Mouse (Mus musculus): ENCODE measurements at regions not wholly inside any gene's neighbourhood (a gene's known extent, or its start where the extent isn't known, plus 50 kb on each side); places are given as distances from the start of the nearest gene placed in this dataset.

DNA sequence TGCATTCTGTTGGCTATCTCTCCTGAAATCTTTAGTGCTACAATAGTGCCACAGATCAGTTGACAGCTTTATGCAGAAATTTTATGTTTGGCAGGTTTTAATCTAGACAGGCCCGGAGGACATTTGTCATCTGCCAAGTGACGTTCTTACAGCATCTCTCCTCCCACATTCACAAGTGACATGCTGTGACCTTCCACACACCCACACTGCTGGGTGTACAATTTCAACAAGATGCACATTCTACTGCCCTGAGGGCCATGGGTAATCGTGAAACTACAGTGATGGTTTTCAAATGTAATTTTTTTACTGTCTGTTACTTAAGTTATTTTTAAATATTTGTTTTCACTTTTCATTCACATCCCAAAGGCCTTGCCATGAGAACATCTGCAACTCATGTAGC lies 639.2 kb upstream of the Gm11114 start:
- 60% methylated on average over 3 of the region's 3 CpGs for WGBS
- H3K27me3 ChIP-seq: no peaks in the 10 kb centered on the region
- H3K4me1 ChIP-seq: no peaks in the 10 kb centered on the region
- ATAC-seq (ENCODE audit: low FRiP score): no peak
- H3K27ac ChIP-seq: no peak overlapping the region
- H3K9ac ChIP-seq: no peak overlapping the region
- H3K36me3 ChIP-seq: no peaks in the 10 kb centered on the region
- no peak overlapping the region for H3K4me3 ChIP-seq
- H3K4me2 ChIP-seq (replicated peaks): no peak overlapping the region
- no peaks in the 10 kb centered on the region for H3K9me3 ChIP-seq (replicated peaks)

DNA sequence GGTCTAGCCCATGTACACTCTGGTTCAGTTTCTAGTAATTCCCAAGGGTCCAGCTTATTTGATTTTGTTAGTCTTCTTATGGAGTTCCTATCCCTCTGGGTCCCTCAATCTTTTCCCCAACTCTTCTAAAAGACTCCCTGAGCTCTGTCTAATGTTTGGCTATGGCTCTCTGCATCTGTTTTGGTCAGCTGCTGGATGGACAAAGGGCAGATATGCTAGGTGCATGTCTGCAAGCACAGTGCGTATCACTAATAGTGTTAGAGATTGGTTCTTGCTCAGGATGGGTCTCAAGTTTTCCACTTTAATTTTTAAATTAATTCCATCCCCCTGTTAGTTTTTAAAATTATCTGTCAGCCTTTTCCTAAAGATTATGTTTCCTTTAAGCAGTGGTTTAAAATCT lies 634.2 kb upstream of the Gm11114 start:
- H3K9ac ChIP-seq: no peak overlapping the region
- H3K27ac ChIP-seq: no peak overlapping the region
- no peak overlapping the region for H3K4me3 ChIP-seq
- no peaks in the 10 kb centered on the region for H3K27me3 ChIP-seq
- no peak overlapping the region for H3K4me2 ChIP-seq (replicated peaks)
- H3K4me1 ChIP-seq: no peaks in the 10 kb centered on the region
- no peak for ATAC-seq (ENCODE audit: low FRiP score)
- H3K36me3 ChIP-seq: no peaks in the 10 kb centered on the region
- 96% methylated on average over 1 of the region's 1 CpGs for WGBS
- H3K9me3 ChIP-seq (replicated peaks): no peaks in the 10 kb centered on the region

DNA sequence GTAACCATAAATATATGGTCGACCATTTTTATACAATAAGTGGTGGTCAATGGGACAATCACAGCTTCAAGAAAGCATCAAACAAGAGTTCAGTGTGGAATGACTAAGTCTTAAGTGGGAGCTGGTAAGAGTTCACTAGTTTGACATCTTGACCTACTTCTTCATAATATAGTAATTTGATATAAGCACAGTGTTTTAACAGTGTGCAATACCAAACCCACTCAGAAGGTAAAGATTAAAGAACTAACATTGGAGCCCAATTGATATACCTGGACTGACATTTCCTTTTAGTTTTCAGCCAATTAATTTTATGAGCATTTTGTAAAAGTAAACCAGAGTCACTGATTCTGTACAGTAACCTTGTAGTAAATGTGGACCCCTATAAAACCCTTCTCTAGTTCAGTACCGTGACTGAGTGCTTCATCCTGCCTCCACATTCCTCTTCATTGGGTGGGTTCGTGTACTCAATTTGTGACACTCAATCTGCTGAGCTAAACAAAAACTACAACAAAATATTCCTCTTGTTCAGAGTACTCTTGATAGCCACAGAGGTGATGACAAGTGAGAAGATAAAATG lies 593.9 kb upstream of the Gm11114 start:
- WGBS: 80% methylated on average over 3 of the region's 3 CpGs
- H3K36me3 ChIP-seq: no peaks in the 10 kb centered on the region
- ATAC-seq (ENCODE audit: low FRiP score): no peak
- no peaks in the 10 kb centered on the region for H3K9me3 ChIP-seq (replicated peaks)
- H3K4me3 ChIP-seq: no peak overlapping the region
- H3K4me1 ChIP-seq: no peaks in the 10 kb centered on the region
- no peak overlapping the region for H3K9ac ChIP-seq
- H3K27me3 ChIP-seq: no peaks in the 10 kb centered on the region
- H3K27ac ChIP-seq: no peak overlapping the region
- H3K4me2 ChIP-seq (replicated peaks): no peak overlapping the region

DNA sequence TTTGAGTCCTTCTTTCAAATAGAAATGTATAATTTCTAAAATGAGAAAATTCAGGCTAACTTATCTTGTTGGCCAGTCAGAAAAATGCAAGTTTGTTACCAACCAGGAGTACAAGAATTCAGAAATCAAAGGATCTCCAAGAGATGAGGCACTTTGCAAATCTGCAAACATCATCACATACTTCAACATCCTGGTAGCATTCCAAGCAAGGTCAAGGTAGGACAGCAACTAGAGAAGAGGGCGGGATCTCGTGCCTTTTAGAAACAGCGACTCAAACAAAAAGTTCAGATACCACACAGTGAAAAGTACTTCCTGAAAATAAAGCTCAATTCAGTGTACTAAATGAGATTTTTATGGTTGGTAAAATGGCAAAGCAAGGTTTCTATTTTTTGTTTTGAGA lies 593.2 kb upstream of the Gm11114 start:
- no peak for ATAC-seq (ENCODE audit: low FRiP score)
- Histone ChIP-seq H3K36me3 (no peaks in the 10 kb centered on the region), H3K9me3 (replicated peaks) (no peaks in the 10 kb centered on the region), H3K27ac (no peak overlapping the region), H3K4me2 (replicated peaks) (no peak overlapping the region), H3K4me3 (no peak overlapping the region), H3K4me1 (no peaks in the 10 kb centered on the region), H3K9ac (no peak overlapping the region), H3K27me3 (no peaks in the 10 kb centered on the region)
- 88% methylated on average over 3 of the region's 3 CpGs for WGBS

DNA sequence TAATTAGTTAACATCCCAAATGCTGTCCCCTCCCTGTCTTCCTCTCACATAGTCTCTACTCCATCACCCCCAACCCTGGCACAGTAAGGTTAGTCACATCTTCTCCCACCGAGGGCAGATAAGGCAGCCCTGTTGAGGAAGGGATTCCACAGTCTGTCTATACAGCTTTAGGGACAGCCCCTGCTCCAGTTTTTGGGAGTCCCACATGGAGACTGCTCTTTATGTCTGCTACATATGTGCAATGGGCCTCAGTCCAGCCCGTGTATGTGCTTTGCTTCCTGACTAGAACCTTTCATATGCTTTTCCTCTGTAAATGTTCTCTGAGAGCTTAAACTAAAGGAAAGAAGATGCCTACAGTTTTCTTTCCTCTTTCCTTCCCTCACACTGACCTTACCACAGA lies 592.1 kb upstream of the Gm11114 start:
- no peak overlapping the region for H3K9ac ChIP-seq

DNA sequence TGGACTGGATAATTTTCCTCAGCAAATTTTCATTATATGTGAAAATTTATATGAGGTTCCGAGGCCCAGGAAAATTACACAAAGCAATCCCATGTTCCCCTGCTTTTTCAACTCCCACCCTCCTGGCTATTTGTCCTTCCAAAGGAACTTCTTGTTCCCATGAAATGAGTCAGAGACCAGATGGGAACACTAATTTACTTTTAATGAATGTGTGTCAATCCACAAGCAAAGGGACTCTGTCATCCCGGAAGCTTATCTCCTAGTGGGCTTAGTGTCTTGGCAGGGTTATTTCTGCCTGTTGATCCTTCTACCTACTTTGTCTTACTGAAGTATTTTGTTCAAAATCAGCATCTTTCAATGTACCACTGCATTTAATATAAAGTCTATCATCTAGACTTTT lies 573.3 kb upstream of the Gm11114 start:
- WGBS: 72% methylated on average over 2 of the region's 2 CpGs
- Histone ChIP-seq H3K9ac (no peak overlapping the region), H3K4me3 (no peak overlapping the region), H3K36me3 (no peaks in the 10 kb centered on the region), H3K4me1 (no peaks in the 10 kb centered on the region), H3K4me2 (replicated peaks) (no peak overlapping the region), H3K27ac (no peak overlapping the region), H3K9me3 (replicated peaks) (no peaks in the 10 kb centered on the region), H3K27me3 (no peaks in the 10 kb centered on the region)
- ATAC-seq (ENCODE audit: low FRiP score): no peak

More for the DNA sequence above, 592.1 kb upstream of the Gm11114 start:
- Histone ChIP-seq H3K4me2 (replicated peaks) (no peak overlapping the region), H3K9me3 (replicated peaks) (no peaks in the 10 kb centered on the region), H3K27me3 (no peaks in the 10 kb centered on the region), H3K27ac (no peak overlapping the region), H3K4me3 (no peak overlapping the region), H3K4me1 (no peaks in the 10 kb centered on the region), H3K36me3 (no peaks in the 10 kb centered on the region)
- WGBS: 89% methylated on average over 2 of the region's 2 CpGs
- no peak for ATAC-seq (ENCODE audit: low FRiP score)

DNA sequence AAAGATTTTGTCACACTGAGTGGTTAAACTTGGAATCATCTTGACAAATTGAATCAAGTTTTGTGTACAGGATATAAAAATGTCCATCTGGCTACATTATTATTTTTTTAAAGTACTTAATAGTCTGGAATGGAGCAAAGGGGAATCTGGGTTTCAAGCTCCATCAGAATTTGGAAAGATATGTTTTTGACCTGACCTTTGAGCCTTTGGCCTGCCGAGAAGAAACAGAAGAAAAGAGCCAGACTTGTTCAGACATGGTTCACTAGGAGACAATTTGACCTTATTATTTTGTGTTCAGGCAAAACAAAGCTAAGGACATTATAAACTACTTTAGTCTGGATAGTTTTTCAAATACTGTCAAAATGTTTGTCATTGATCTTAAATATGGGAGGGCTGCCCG lies 572.2 kb upstream of the Gm11114 start:
- WGBS: 59% methylated on average over 2 of the region's 2 CpGs
- no peak for ATAC-seq (ENCODE audit: low FRiP score)

DNA sequence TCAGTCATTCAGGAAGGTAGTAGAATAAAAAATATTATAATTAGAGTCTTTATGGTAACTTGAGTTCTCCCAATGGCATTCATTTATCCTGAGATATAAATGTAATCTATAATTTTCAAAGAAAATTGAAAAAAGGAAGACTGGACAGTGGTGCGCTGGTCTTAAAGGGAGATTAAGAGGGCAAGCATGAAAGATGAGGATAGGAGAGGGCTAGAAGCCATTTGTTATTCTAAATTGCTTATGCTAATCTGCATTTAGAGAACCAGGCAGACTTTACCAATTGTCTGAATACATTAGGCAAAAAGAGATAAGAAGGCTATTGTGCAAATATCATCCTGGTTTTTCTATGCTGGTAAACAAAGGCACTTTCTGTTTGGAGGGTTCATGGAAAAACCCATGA lies 558.2 kb upstream of the Gm11114 start:
- H3K27me3 ChIP-seq: no peaks in the 10 kb centered on the region
- WGBS: 69% methylated on average over 1 of the region's 1 CpGs
- H3K36me3 ChIP-seq: no peaks in the 10 kb centered on the region
- no peak overlapping the region for H3K27ac ChIP-seq
- H3K4me1 ChIP-seq: no peaks in the 10 kb centered on the region
- H3K4me3 ChIP-seq: no peak overlapping the region
- peak; percentile 54 for ATAC-seq (ENCODE audit: low FRiP score)
- no peaks in the 10 kb centered on the region for H3K9me3 ChIP-seq (replicated peaks)
- H3K4me2 ChIP-seq (replicated peaks): no peak overlapping the region
- H3K9ac ChIP-seq: no peak overlapping the region

More for the DNA sequence above, 572.2 kb upstream of the Gm11114 start:
- no peaks in the 10 kb centered on the region for H3K4me1 ChIP-seq
- no peak overlapping the region for H3K9ac ChIP-seq
- H3K4me2 ChIP-seq (replicated peaks): no peak overlapping the region
- H3K4me3 ChIP-seq: no peak overlapping the region
- no peaks in the 10 kb centered on the region for H3K36me3 ChIP-seq
- H3K27ac ChIP-seq: no peak overlapping the region
- H3K27me3 ChIP-seq: no peaks in the 10 kb centered on the region
- H3K9me3 ChIP-seq (replicated peaks): no peaks in the 10 kb centered on the region

DNA sequence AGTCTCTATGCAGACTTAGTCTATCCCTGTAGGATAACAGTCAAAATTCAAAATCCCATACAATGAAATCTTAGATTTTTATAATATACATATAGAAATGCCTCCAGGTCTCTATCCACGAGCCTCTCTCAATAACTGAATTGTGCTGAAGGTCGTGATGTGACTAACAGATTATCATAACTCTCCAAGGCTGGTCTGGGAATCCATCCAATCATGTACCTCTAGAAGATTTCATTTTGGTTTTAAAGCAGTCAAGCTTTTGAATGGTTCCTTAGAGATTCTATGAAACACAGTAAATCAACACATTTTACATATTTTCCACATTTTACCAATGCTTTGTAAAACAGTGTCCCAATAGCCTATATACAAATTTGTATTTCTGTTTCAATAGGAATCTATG lies 557.7 kb upstream of the Gm11114 start:
- Histone ChIP-seq H3K4me2 (replicated peaks) (no peak overlapping the region), H3K4me3 (no peak overlapping the region), H3K27me3 (no peaks in the 10 kb centered on the region), H3K36me3 (no peaks in the 10 kb centered on the region), H3K9ac (no peak overlapping the region), H3K27ac (no peak overlapping the region), H3K4me1 (no peaks in the 10 kb centered on the region), H3K9me3 (replicated peaks) (no peaks in the 10 kb centered on the region)
- 81% methylated on average over 2 of the region's 2 CpGs for WGBS
- no peak for ATAC-seq (ENCODE audit: low FRiP score)

DNA sequence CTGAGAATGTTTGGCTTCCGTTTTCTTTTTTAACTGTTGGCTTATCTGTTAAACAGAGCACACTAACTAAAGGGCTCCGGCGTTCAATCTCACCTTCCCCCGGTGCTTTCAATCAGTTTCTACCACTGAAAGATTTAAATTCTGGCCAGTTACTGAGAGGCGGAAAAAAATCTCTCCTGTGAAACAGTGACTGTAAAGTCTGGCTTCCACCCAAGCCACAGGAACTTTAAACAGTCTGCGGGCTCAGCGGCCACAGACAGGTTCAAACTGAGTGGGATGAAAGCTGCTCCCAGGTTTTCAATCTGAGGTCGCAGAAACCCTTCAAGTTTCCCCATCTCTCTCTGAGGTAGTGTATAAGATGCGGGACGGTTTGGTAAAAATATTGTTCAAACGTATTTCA lies 538.2 kb upstream of the Gm11114 start:
- Histone ChIP-seq H3K4me2 (replicated peaks) (no peak overlapping the region), H3K27me3 (no peaks in the 10 kb centered on the region), H3K9ac (no peak overlapping the region), H3K4me1 (no peaks in the 10 kb centered on the region), H3K36me3 (no peaks in the 10 kb centered on the region), H3K27ac (no peak overlapping the region), H3K4me3 (no peak overlapping the region), H3K9me3 (replicated peaks) (no peaks in the 10 kb centered on the region)
- 79% methylated on average over 11 of the region's 11 CpGs for WGBS
- no peak for ATAC-seq (ENCODE audit: low FRiP score)

DNA sequence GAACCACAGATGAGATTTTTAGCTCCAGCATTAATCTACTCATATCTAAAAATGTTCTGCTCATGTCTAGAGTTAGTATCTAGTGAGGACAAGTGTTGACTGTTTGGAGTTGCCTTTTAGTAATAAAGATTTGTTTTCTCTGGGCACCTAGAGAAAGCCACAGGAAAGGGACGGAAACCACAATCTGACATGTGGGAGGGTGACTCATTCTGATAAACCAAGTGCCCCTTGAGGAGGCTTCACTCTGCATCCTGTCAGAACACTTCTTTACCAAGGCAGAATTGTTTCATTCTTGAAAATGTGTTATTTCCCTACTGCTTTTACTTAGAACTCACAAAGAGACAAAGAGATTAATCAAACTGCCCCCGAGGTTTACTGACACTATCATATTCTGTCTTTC lies 537.4 kb upstream of the Gm11114 start:
- no peaks in the 10 kb centered on the region for H3K36me3 ChIP-seq
- no peak overlapping the region for H3K4me2 ChIP-seq (replicated peaks)
- no peak overlapping the region for H3K27ac ChIP-seq
- no peaks in the 10 kb centered on the region for H3K27me3 ChIP-seq
- WGBS: 88% methylated on average over 2 of the region's 2 CpGs
- no peaks in the 10 kb centered on the region for H3K4me1 ChIP-seq
- ATAC-seq (ENCODE audit: low FRiP score): no peak
- no peak overlapping the region for H3K4me3 ChIP-seq
- no peak overlapping the region for H3K9ac ChIP-seq
- H3K9me3 ChIP-seq (replicated peaks): no peaks in the 10 kb centered on the region

DNA sequence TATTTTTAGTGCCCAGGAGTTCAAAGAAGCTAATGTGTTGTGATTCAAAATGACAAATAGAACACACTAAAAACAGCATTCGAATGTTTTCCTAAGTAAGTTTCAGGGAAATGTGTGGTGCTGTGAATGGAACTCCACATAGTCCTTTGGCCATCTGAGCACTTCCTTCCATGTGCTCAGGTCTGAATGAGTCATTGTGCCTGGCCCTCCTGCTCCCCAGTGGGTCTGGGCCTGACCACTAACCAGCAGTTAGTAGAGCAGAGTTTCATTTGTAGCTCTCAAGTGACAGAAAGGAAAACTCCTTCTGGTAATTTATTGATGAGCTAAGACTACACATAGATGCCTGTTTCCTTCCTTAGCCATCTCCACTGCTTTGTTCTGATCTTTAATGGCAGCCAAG lies 533.4 kb upstream of the Gm11114 start:
- Histone ChIP-seq H3K4me3 (no peak overlapping the region), H3K27ac (no peak overlapping the region), H3K36me3 (no peaks in the 10 kb centered on the region), H3K9ac (no peak overlapping the region), H3K4me2 (replicated peaks) (no peak overlapping the region), H3K27me3 (no peaks in the 10 kb centered on the region), H3K4me1 (no peaks in the 10 kb centered on the region), H3K9me3 (replicated peaks) (no peaks in the 10 kb centered on the region)
- ATAC-seq (ENCODE audit: low FRiP score): no peak
- 88% methylated on average over 1 of the region's 1 CpGs for WGBS

DNA sequence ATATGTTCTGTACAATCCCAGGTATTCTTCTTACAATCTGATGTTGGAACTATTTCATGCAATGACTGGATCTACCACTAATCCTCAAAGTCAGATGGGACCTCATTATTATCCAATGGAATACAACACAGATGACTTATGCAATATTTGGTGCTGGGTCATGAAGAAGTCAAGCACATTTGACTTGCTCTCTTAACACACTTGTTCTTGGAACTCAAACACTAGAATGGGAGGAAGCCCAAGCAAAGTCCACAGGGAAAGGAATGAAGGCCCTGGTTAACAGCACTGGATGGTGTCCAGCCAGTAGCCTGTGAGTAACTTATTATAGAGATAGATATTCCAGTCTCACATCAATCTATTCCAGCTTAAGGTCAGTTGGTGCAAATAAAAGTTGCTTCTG lies 486.8 kb upstream of the Gm11114 start:
- Histone ChIP-seq H3K9ac (no peak overlapping the region), H3K4me3 (no peak overlapping the region), H3K27me3 (no peaks in the 10 kb centered on the region), H3K4me1 (no peaks in the 10 kb centered on the region), H3K4me2 (replicated peaks) (no peak overlapping the region), H3K9me3 (replicated peaks) (no peaks in the 10 kb centered on the region), H3K36me3 (no peaks in the 10 kb centered on the region), H3K27ac (no peak overlapping the region)
- ATAC-seq (ENCODE audit: low FRiP score): no peak

DNA sequence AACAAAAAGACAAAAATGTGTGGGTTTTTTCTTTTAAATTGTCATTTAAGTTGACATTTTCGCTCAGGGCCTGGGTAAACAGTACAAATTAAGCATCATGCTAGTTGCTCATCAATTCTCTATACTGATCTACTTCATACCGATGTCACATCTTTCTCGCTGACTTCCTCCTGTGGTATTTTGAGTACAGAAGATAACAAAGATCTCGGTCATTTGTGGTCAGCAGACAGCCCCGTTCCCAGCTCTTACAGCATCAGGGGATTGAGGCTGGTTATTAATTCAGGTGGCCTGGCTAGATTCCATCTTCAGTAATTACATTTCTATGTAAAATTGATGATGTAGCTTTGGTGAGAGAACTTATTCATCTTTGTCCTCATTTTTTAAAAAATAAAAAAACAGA lies 483.6 kb upstream of the Gm11114 start:
- no peak overlapping the region for H3K9ac ChIP-seq
- no peak for ATAC-seq (ENCODE audit: low FRiP score)
- H3K4me3 ChIP-seq: no peak overlapping the region
- WGBS: 77% methylated on average over 5 of the region's 5 CpGs
- H3K27ac ChIP-seq: no peak overlapping the region
- no peaks in the 10 kb centered on the region for H3K36me3 ChIP-seq
- H3K4me2 ChIP-seq (replicated peaks): no peak overlapping the region
- no peaks in the 10 kb centered on the region for H3K9me3 ChIP-seq (replicated peaks)
- H3K27me3 ChIP-seq: no peaks in the 10 kb centered on the region
- no peaks in the 10 kb centered on the region for H3K4me1 ChIP-seq

All from hindbrain, embryonic 12.5 days (tissue).